Mouse (Mus musculus) C2C12 (cell line): ENCODE measurements around the gene Gm13276.

Experiments used
- CTCF ChIP-seq: IDR thresholded peaks from one replicate; pipeline ENCODE4 v1.5.1; 2011; ENCODE audit not compliant: control insufficient read depth, insufficient read depth, insufficient read length
- FOSL1 ChIP-seq: IDR thresholded peaks from one replicate; pipeline ENCODE4 v1.8.0; 2011; ENCODE audit warnings: mild to moderate bottlenecking, low read length; ENCODE audit not compliant: poor library complexity, insufficient read depth, severe bottlenecking
- MAX ChIP-seq: IDR thresholded peaks from one replicate; pipeline ENCODE4 v1.6.1; 2011; ENCODE audit warnings: mild to moderate bottlenecking, control low read depth
- USF1 ChIP-seq: IDR thresholded peaks from one replicate; pipeline ENCODE4 v1.6.1; 2011; ENCODE audit warnings: low read depth, mild to moderate bottlenecking, control low read depth, moderate library complexity

DNA sequence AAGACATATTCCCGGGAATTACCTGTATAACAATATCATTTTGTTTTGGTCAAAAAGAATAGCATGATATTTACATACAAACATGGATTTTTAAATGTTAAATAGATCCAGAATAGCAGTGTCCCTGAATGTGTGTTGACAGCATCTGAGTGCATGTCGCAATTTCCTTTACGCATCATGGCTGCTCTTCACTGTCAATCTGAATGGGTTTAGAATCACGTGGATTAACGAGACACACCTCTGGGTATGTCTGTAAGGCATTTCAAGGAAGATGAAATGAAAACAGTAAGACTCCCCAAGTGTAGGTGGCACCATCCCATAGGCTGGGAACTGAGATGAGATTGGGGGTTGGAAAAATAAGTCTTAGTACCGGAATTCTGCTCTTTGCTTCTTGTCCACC is 46.5 kb upstream of the Gm13276 start:
- TF ChIP-seq CTCF (no peak), MAX (no peak), USF1 (no peak), FOSL1 (no peak)
